Mouse (Mus musculus): ENCODE data around the gene Slc17a9. TPM values are rescaled to one million over a fixed set of nuclear protein-coding genes. Genes with fewer than 3 reads are reported as not detected.

Gene Slc17a9
- polyA plus RNA-seq, 1 experiment from 2014 or later = 3.6 TPM

DNA sequence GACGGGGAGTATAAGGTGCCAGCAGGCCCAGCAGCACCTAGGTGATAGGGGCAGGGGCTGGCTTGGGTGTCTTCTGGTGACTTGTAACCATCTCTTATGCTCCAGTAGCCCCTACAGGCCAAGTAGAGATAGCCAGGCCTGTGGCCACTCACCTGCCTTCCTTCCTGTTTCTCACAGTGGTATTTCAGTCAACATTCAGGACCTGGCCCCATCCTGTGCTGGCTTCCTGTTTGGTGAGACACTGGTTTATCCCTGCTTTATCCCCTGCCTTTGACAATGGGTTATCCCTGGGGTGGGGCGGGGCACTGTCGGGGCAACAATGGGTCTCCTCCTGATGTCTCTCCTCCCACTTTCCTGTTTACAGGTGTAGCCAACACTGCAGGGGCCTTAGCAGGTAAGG, 15.3 kb downstream of the Slc17a9 start:
- Histone ChIP-seq H3K27me3 (ENCODE audit: control insufficient read depth, insufficient read depth, low read length) (no peaks in the 10 kb centered on the region), H3K36me3 (ENCODE audit: control insufficient read depth, insufficient read depth, low read length) (no peaks in the 10 kb centered on the region), H3K27ac (replicated peaks) (no peak overlapping the region), H3K4me1 (replicated peaks; ENCODE audit: control insufficient read depth, insufficient read depth) (no peaks in the 10 kb centered on the region), H3K9ac (ENCODE audit: low read length) (no peak overlapping the region), H3K9me3 (ENCODE audit: control insufficient read depth, low read length) (no peaks in the 10 kb centered on the region), H3K4me2 (replicated peaks; ENCODE audit: low read depth) (no peak overlapping the region), H3K4me3 (ENCODE audit: low read depth, low read length) (no peak overlapping the region)
- DNase-seq (ENCODE audit: low spot score) (no peak), ATAC-seq (ENCODE audit: low FRiP score, low TSS enrichment) (no peak)
- TF ChIP-seq CTCF (IDR thresholded peaks at IDR 0.05; ENCODE audit: low read depth) = no peak
- no peak for TF ChIP-seq EP300 (optimal IDR thresholded peaks at IDR 0.05)
- WGBS = 18% methylated on average over 3 of the region's 3 CpGs

DNA sequence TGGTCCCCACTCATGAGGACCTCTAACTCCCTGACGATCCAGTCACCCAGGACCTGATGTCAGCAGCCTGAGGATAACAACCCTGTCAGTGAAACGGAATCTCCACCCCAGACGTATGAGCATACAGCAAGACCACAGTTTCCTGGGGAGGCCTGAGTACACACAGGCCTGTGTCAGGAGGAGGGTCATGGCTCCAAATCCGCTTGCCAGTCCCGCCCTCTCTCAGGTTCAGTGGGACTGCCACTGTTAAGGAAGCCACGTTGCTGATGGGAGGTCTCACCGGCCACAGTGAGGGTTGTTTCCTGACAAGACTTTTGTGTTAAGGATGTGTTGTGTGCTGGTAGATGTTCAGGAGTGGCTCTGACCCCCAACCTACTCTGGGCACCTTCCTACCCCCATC, 16.4 kb downstream of the Slc17a9 start:
- ATAC-seq (ENCODE audit: low FRiP score, low TSS enrichment) = no peak
- H3K4me2 ChIP-seq (replicated peaks; ENCODE audit: low read depth) = no peak overlapping the region
- H3K9ac ChIP-seq (ENCODE audit: low read length) = no peak overlapping the region
- no peaks in the 10 kb centered on the region for H3K4me1 ChIP-seq (replicated peaks; ENCODE audit: control insufficient read depth, insufficient read depth)
- H3K27me3 ChIP-seq (ENCODE audit: control insufficient read depth, insufficient read depth, low read length) = no peaks in the 10 kb centered on the region
- no peak for DNase-seq (ENCODE audit: low spot score)
- no peak overlapping the region for H3K27ac ChIP-seq (replicated peaks)
- H3K9me3 ChIP-seq (ENCODE audit: control insufficient read depth, low read length) = no peaks in the 10 kb centered on the region
- H3K36me3 ChIP-seq (ENCODE audit: control insufficient read depth, insufficient read depth, low read length) = no peaks in the 10 kb centered on the region
- WGBS = 58% methylated on average over 7 of the region's 7 CpGs
- H3K4me3 ChIP-seq (ENCODE audit: low read depth, low read length) = no peak overlapping the region
- TF ChIP-seq CTCF (IDR thresholded peaks at IDR 0.05; ENCODE audit: low read depth) (no peak), EP300 (optimal IDR thresholded peaks at IDR 0.05) (no peak)

GRCm38 (mm10) chr2:180742820-180743219, 17.8 kb downstream of the Slc17a9 start:
- Histone ChIP-seq H3K4me3 (ENCODE audit: low read depth, low read length) (no peak overlapping the region), H3K27me3 (ENCODE audit: control insufficient read depth, insufficient read depth, low read length) (no peaks in the 10 kb centered on the region), H3K27ac (replicated peaks) (no peak overlapping the region), H3K9me3 (ENCODE audit: control insufficient read depth, low read length) (no peaks in the 10 kb centered on the region), H3K4me1 (replicated peaks; ENCODE audit: control insufficient read depth, insufficient read depth) (no peaks in the 10 kb centered on the region), H3K36me3 (ENCODE audit: control insufficient read depth, insufficient read depth, low read length) (no peaks in the 10 kb centered on the region), H3K4me2 (replicated peaks; ENCODE audit: low read depth) (no peak overlapping the region), H3K9ac (ENCODE audit: low read length) (no peak overlapping the region)
- DNase-seq (ENCODE audit: low spot score) = no peak
- TF ChIP-seq CTCF (IDR thresholded peaks at IDR 0.05; ENCODE audit: low read depth) (no peak), EP300 (optimal IDR thresholded peaks at IDR 0.05) (no peak)
- no peak for ATAC-seq (ENCODE audit: low FRiP score, low TSS enrichment)
- 84% methylated on average over 6 of the region's 6 CpGs for WGBS

GRCm38 (mm10) chr2:180743321-180743720, 18.3 kb downstream of the Slc17a9 start:
- ATAC-seq (ENCODE audit: low FRiP score, low TSS enrichment) = no peak
- no peaks in the 10 kb centered on the region for H3K27me3 ChIP-seq (ENCODE audit: control insufficient read depth, insufficient read depth, low read length)

GRCm38 (mm10) chr2:180745248-180745927, 20.3 kb downstream of the Slc17a9 start:
- Histone ChIP-seq H3K27ac (replicated peaks) (no peak overlapping the region), H3K9ac (ENCODE audit: low read length) (no peak overlapping the region), H3K4me3 (ENCODE audit: low read depth, low read length) (no peak overlapping the region), H3K4me1 (replicated peaks; ENCODE audit: control insufficient read depth, insufficient read depth) (no peaks in the 10 kb centered on the region), H3K4me2 (replicated peaks; ENCODE audit: low read depth) (no peak overlapping the region), H3K9me3 (ENCODE audit: control insufficient read depth, low read length) (no peaks in the 10 kb centered on the region), H3K36me3 (ENCODE audit: control insufficient read depth, insufficient read depth, low read length) (no peaks in the 10 kb centered on the region), H3K27me3 (ENCODE audit: control insufficient read depth, insufficient read depth, low read length) (no peaks in the 10 kb centered on the region)
- 34% methylated on average over 17 of the region's 17 CpGs for WGBS
- no peak for TF ChIP-seq EP300 (optimal IDR thresholded peaks at IDR 0.05)
- TF ChIP-seq CTCF (IDR thresholded peaks at IDR 0.05; ENCODE audit: low read depth) = peak; percentile 100
- peak; percentile 74 for ATAC-seq (ENCODE audit: low FRiP score, low TSS enrichment)
- DNase-seq (ENCODE audit: low spot score) = peak; percentile 86

More at GRCm38 (mm10) chr2:180743321-180743720, 18.3 kb downstream of the Slc17a9 start:
- TF ChIP-seq CTCF (IDR thresholded peaks at IDR 0.05; ENCODE audit: low read depth) (no peak), EP300 (optimal IDR thresholded peaks at IDR 0.05) (no peak)
- Histone ChIP-seq H3K9me3 (ENCODE audit: control insufficient read depth, low read length) (no peaks in the 10 kb centered on the region), H3K4me3 (ENCODE audit: low read depth, low read length) (no peak overlapping the region), H3K4me1 (replicated peaks; ENCODE audit: control insufficient read depth, insufficient read depth) (no peaks in the 10 kb centered on the region), H3K36me3 (ENCODE audit: control insufficient read depth, insufficient read depth, low read length) (no peaks in the 10 kb centered on the region), H3K4me2 (replicated peaks; ENCODE audit: low read depth) (no peak overlapping the region), H3K9ac (ENCODE audit: low read length) (no peak overlapping the region), H3K27ac (replicated peaks) (no peak overlapping the region)
- no peak for DNase-seq (ENCODE audit: low spot score)
- 90% methylated on average over 2 of the region's 2 CpGs for WGBS

DNA sequence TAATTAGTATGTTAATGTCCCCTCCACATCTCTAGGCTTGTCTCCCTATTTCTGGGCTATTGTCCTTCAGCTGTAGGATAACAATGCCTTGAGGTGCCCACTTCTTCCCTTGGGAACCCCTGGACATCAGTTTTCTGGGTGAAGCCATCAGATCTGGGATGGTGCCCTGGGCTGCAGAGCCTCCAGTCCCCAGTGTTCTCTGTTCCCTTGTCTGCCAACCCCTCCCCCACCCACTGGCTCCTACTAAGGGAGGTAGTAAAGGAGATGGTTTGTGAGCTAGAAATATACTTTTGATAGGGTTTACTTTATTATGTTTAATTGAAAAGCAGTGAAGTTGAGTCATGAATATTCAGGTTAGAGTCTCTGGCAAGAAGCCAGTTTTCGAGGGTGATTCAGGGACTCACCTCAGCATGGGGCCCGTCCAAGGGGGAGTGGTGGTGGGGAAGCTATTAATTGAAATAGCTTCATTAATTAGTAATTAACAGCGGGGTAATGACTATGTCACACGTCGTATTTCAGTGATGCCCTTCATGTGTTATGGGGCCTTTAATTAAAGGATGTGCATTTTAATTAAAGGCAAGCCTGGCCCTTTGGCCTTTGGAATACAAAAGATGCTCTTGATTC, 21.6 kb downstream of the Slc17a9 start:
- no peaks in the 10 kb centered on the region for H3K9me3 ChIP-seq (ENCODE audit: control insufficient read depth, low read length)
- H3K36me3 ChIP-seq (ENCODE audit: control insufficient read depth, insufficient read depth, low read length) = no peaks in the 10 kb centered on the region
- DNase-seq (ENCODE audit: low spot score) = no peak
- H3K4me1 ChIP-seq (replicated peaks; ENCODE audit: control insufficient read depth, insufficient read depth) = no peaks in the 10 kb centered on the region
- TF ChIP-seq EP300 (optimal IDR thresholded peaks at IDR 0.05) = no peak
- TF ChIP-seq CTCF (IDR thresholded peaks at IDR 0.05; ENCODE audit: low read depth) = no peak
- no peak overlapping the region for H3K4me2 ChIP-seq (replicated peaks; ENCODE audit: low read depth)
- H3K4me3 ChIP-seq (ENCODE audit: low read depth, low read length) = no peak overlapping the region
- no peak for ATAC-seq (ENCODE audit: low FRiP score, low TSS enrichment)
- no peak overlapping the region for H3K27ac ChIP-seq (replicated peaks)
- 45% methylated on average over 5 of the region's 5 CpGs for WGBS
- H3K9ac ChIP-seq (ENCODE audit: low read length) = no peak overlapping the region
- H3K27me3 ChIP-seq (ENCODE audit: control insufficient read depth, insufficient read depth, low read length) = no peaks in the 10 kb centered on the region

All from stomach, postnatal 0 days (tissue).